Mouse (Mus musculus) central nervous system, embryonic 11.5 days (tissue): ENCODE data around the gene Cryga. TPM values are rescaled to one million over a fixed set of nuclear protein-coding genes. Genes with fewer than 3 reads are reported as not detected.

ENCODE experiments used
- polyA plus RNA-seq: library from polyadenylated mRNA; depleted of rRNA; stranded (reverse); fragments of >200 nt; gene quantifications from 2 replicates; pipeline ENCODE4 v1.2.3, GENCODE M21; 2012; rRNA removed

The Cryga gene
- 0.11 TPM in 1 of 2 replicates, not detected in the other for polyA plus RNA-seq

DNA sequence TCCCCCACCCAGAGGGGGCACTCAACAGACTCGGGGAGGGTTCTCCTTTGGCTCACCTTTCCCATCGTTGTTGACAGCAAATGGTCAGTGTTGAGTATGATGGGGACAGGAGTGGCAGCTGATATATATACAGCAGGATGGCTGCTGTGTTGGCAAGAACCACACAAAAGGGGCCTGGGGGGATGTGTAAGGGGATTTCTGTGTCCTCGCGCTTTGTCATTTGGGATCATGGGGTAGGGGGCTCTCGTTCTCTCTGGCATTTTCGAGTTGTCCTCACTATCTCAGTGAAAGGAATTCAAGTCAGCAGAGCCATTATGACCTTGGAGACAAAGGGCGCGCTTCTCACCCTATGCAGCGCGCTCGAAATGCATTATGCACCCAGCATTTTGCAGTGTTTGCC is at the start of gene Cryga:
Gene Cryga, minus strand, starts transcription at position 101 of the 400 bp plus-strand sequence.

DNA sequence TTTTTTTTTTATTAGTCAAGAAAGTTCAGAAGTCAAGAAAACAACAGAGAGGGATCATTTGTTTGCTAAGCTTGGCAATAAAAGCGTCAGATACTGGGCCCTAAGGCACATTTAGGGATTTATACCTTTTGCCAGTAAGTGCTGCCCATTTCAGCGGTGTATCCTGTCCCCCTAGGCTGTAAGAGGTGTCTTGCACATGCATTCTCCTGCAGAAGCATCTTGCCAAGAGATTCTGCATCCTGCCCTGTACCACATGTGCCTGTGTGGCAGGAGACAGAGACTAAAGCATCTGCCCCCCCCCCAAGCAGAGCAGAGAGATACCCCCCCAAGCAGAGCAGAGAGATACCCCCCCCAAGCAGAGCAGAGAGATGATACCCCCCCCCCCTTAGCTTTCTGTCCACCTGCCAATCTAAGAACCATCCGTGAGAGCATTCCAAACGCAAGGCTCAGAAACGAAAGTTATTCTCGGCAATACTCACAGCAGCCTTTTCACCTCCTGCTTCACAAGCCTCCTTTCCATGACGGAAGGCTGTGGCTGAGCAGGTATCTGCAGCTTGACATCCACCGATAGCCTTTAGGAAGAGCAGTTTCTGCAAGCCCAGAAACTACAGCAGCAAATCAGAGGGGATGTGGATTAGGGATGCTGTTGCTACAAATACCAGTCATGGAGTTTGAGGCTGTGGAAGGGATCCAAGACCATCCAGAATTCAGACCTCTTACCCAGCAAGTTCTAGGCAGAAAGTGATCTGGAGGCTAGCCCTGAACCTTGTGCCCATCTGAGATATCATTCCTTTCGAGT is 19.6 kb upstream of the Cryga start, which contains the start of gene D630023F18Rik:
Gene D630023F18Rik, minus strand, starts transcription at position 641 of the 799 bp plus-strand sequence.

DNA sequence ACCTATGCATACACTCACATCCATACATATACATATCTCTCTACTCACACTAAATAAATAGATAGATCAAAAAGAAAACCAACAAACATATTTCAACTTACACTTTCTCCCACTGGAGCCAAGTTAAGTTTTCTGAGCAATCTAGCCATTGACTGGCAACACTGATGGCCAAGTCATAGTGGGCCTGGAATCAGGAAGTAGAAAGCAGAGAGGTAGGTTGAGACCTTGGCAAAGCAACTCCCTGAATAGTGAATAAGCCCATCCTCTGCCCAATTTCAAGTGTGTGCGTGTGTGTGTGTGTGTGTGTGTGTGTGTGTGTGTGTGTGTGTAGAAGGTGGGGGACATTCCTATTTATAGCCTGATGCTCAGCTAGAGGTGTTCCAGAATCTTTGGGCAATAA is 16.3 kb upstream of the Cryga start, which contains the start of gene Gm28845:
Gene Gm28845, minus strand, starts transcription at position 121 of the 400 bp plus-strand sequence.

DNA sequence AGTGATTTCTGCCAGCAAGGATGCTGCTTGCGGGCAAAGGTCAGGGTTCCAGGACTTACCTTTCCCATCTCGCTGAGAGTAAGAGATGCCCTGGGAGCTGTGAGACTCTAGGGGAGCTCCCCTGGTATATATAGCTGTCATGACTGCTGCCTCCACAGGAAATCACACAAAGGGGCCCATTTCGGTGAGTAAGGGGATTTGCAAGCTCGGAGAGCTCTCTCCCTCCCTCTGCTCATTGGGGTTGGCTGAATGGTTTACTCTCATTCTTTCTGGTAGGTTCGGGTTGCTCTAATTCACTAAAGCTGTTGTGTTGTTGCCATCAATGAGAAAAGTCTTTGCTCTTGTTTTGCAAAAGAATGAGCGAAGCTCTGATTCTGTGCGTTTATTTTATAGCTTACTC is 21.0 kb downstream of the Cryga start, which contains the start of gene Crygb:
Gene Crygb, minus strand, starts transcription at position 101 of the 400 bp plus-strand sequence.

DNA sequence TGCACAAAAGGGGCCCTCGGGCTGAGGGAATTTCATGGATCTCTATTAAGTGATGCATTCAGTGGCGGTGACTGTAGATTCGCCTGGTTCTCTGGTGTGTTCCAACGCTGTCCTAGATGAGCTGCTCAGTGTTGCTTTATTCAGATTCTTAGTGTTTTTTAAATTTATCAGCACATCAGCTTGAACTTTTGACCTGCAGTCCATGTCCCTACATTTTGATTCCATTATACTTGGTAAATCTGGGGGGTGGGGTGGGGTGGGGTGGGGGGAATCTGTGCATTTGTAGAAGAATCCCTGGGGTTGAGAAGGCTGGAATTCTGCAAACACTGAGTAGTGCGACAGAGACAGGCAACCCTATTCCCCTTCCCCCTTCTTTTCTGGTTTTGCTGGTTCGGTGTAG is 29.6 kb downstream of the Cryga start, which contains the start of gene Crygc:
Gene Crygc, minus strand, starts transcription at position 101 of the 400 bp plus-strand sequence.

DNA sequence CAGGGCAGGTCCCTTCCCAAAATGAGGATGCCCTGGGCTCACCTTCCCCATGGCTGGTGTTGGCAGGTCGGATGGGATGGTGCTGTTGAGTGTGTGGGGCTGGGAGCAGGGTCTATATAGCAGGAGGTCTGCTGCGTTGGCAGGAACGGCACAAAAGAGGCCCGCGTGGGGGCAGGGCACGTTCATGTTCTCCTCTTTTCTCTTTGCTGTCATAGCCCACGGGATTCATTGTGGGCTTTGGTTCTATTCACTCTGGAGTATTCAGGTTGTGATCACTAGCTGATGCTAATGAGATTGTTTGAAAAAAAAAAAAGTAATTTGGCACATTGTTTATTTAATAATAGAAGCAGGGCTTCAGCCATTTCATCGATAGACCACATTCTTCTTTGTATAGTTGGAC is 39.8 kb downstream of the Cryga start, which contains the start of gene Crygd:
Gene Crygd, minus strand, starts transcription at position 101 of the 400 bp plus-strand sequence.

DNA sequence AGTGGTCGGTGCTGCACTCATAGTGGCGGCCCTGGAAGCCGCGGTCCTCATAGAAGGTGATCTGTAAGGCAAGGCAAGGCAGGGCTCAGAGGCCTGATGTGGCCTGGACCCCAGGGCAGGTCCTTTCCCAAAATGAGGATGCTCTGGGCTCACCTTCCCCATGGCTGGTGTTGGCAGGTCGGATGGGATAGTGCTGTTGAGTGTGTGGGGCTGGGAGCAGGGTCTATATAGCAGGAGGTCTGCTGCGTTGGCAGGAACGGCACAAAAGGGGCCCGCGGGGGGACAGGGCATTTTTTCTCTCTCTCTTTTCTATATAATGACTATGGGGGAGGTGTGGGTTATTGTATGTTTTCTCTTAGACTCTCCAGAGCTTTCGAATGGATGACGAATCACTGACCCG is 52.2 kb downstream of the Cryga start, which contains the start of gene Cryge:
Gene Cryge, minus strand, starts transcription at position 198 of the 400 bp plus-strand sequence.

Other genes with a start within 250 kb of the Cryga start
- 2.7 and 4.1 TPM in 2 replicates for gene Plekhm3, start 146.5 kb downstream of the Cryga start, polyA plus RNA-seq
- 0.13 and 1.3 TPM in 2 replicates for gene Akr1cl, start 70.6 kb downstream of the Cryga start, polyA plus RNA-seq
- 0.58 and 0.62 TPM in 2 replicates for gene Cryge, start 52.2 kb downstream of the Cryga start, polyA plus RNA-seq
- gene Crygd, start 39.9 kb downstream of the Cryga start, polyA plus RNA-seq, result 0.32 TPM in 1 of 2 replicates, not detected in the other
- 0.19 and 0.22 TPM in 2 replicates for gene Crygc, start 29.7 kb downstream of the Cryga start, polyA plus RNA-seq
- gene Crygb, start 21.1 kb downstream of the Cryga start, polyA plus RNA-seq, result 0.11 and 0.18 TPM in 2 replicates
- gene Gm28845, start 16.2 kb upstream of the Cryga start, polyA plus RNA-seq, result not detected in 2 replicates
- 0.19 and 0.25 TPM in 2 replicates for gene D630023F18Rik, start 19.8 kb upstream of the Cryga start, polyA plus RNA-seq
- 143 and 168 TPM in 2 replicates for gene Idh1, start 83.1 kb upstream of the Cryga start, polyA plus RNA-seq
- 11.2 and 13.4 TPM in 2 replicates for gene Pikfyve, start 83.3 kb upstream of the Cryga start, polyA plus RNA-seq
- gene Pth2r, start 178.7 kb upstream of the Cryga start, polyA plus RNA-seq, result 0.24 and 0.76 TPM in 2 replicates